Mouse (Mus musculus) testis, adult 2 months (tissue): Measurements from ENCODE around the gene Atp5d.

Experiments used
- CTCF ChIP-seq: fragments of 200-500 bp; IDR thresholded peaks from 2 replicates; pipeline ENCODE4 v1.5.1; 2012; ENCODE audit warnings: low read depth, mild to moderate bottlenecking, inconsistent platforms, low read length, moderate library complexity; ENCODE audit not compliant: control insufficient read depth, insufficient read depth, insufficient replicate concordance
- POLR2A ChIP-seq: fragments of 200-500 bp; IDR thresholded peaks from 2 replicates; pipeline ENCODE4 v1.6.1; 2012; ENCODE audit warnings: low read depth, mild to moderate bottlenecking, inconsistent platforms, low read length, moderate library complexity; ENCODE audit not compliant: control insufficient read depth

DNA sequence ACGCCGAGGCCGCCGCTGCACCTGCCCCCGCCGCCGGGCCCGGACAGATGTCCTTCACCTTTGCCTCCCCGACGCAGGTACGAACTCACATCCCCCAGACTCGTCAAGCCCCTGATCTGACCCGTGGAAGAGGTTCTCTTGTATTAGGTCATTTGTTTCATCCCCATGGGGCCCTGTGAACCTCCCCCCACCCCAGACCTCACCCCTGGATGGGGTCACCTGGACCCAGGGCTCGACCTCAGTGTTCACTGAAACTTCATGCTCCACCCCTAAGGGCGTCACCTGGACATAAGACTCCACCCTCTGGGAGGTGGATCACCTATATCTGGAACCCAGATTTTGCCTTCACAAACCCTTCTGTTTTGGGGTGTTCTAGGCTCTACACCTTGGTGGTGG, 4.1 kb downstream of the Atp5d start:
- TF ChIP-seq CTCF (no peak), POLR2A (no peak)
